Mouse (Mus musculus): Measurements from ENCODE around the gene Pdcd1lg2.

DNA sequence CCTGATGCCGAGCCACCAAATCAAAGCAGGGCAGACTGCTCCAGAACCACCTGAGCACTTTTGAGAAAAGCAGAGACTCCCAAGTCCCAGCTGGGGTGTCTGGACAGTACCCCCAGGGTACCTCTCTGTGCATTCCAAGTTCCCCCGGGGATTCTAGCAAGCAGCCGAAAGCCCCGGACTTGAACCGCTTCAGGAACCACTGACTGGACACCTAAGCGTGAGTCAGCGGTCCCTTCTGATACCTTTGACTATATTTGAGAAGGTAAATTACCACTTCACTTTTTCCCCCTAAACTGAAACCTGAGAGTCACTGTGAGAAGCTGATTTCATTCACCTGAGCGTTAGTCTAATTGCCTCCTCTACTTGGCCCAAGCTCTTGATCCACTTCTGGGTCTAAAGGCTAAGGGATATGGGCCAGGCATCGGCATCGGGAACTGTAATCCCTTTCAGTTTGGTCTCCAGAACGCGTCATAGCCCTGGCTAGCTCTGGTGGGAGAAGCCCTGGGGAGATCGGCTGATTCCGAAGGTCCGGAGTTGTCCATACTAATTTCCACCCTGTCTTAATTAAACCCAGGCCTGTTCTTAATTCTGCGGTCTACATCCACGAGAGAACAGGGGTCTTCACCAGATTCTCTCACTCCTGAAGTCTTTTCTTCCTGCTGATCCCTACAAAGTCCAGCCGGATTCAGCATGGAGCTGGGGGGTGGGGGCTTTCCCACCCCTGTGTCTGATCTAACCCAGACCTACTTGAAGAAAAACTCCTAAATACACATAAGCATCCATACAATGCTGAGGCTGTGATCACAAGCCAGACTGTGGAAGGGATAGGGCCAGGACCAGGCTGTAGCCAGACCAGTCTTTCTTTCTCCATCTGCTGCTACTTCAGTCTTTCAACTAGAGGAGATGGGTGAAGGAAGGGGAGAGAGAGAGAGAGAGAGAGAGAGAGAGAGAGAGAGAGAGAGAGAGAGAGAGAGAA lies 4.4 kb upstream of the Pdcd1lg2 start:
- no peak for TF ChIP-seq CTCF (IDR thresholded peaks at IDR 0.05; ENCODE audit: control insufficient read depth, insufficient read depth, insufficient replicate concordance, low read depth, low read length)
- no peak for TF ChIP-seq POLR2A (IDR thresholded peaks at IDR 0.05; ENCODE audit: control insufficient read depth, low read depth, low read length)

Measured in testis, adult 2 months (tissue).